Mouse (Mus musculus): ENCODE measurements around the gene Ctnnbl1. TPM values are rescaled to one million over a fixed set of nuclear protein-coding genes. Genes with fewer than 3 reads are reported as not detected.

Gene Ctnnbl1
- polyA plus RNA-seq, 1 experiment from 2014 or later: 54.7 TPM

- Histone ChIP-seq H3K27ac (ENCODE audit: low read length) (no peak overlapping the region), H3K4me1 (replicated peaks; ENCODE audit: control insufficient read depth, insufficient read depth, low read length) (no peaks in the 10 kb centered on the region), H3K4me3 (ENCODE audit: low read length) (no peak overlapping the region), H3K27me3 (ENCODE audit: control insufficient read depth, insufficient read depth, low read depth, low read length) (no peaks in the 10 kb centered on the region), H3K9me3 (ENCODE audit: control insufficient read depth, low read length) (no peaks in the 10 kb centered on the region), H3K4me2 (ENCODE audit: low read depth, low read length) (no peak overlapping the region), H3K9ac (ENCODE audit: low read length) (no peak overlapping the region), H3K36me3 (ENCODE audit: control insufficient read depth, insufficient read depth, low read length) (0 out of 2 replicates have a peak, but pooled peaks cover 3% of the 10 kb centered on the region)
- no peak for ATAC-seq (ENCODE audit: low read depth)
- WGBS: 51% methylated on average over 6 of the region's 6 CpGs
Measured at GRCm38 (mm10) chr2:157784238-157784637, 47.0 kb downstream of the Ctnnbl1 start.

GRCm38 (mm10) chr2:157784647-157785046 lies 47.4 kb downstream of the Ctnnbl1 start:
- Histone ChIP-seq H3K4me1 (replicated peaks; ENCODE audit: control insufficient read depth, insufficient read depth, low read length) (no peaks in the 10 kb centered on the region), H3K4me3 (ENCODE audit: low read length) (no peak overlapping the region), H3K36me3 (ENCODE audit: control insufficient read depth, insufficient read depth, low read length) (0 out of 2 replicates have a peak, but pooled peaks cover 3% of the 10 kb centered on the region), H3K27ac (ENCODE audit: low read length) (no peak overlapping the region), H3K27me3 (ENCODE audit: control insufficient read depth, insufficient read depth, low read depth, low read length) (no peaks in the 10 kb centered on the region), H3K4me2 (ENCODE audit: low read depth, low read length) (no peak overlapping the region), H3K9ac (ENCODE audit: low read length) (no peak overlapping the region), H3K9me3 (ENCODE audit: control insufficient read depth, low read length) (no peaks in the 10 kb centered on the region)
- no peak for ATAC-seq (ENCODE audit: low read depth)
- 58% methylated on average over 2 of the region's 2 CpGs for WGBS

GRCm38 (mm10) chr2:157789226-157789625 lies 52.0 kb downstream of the Ctnnbl1 start:
- Histone ChIP-seq H3K4me1 (replicated peaks; ENCODE audit: control insufficient read depth, insufficient read depth, low read length) (no peaks in the 10 kb centered on the region), H3K27ac (ENCODE audit: low read length) (no peak overlapping the region), H3K9ac (ENCODE audit: low read length) (no peak overlapping the region), H3K4me3 (ENCODE audit: low read length) (no peak overlapping the region), H3K4me2 (ENCODE audit: low read depth, low read length) (no peak overlapping the region), H3K9me3 (ENCODE audit: control insufficient read depth, low read length) (no peaks in the 10 kb centered on the region), H3K27me3 (ENCODE audit: control insufficient read depth, insufficient read depth, low read depth, low read length) (no peaks in the 10 kb centered on the region), H3K36me3 (ENCODE audit: control insufficient read depth, insufficient read depth, low read length) (peaks cover 4% of the 10 kb centered on the region; the same call in 1 of the 2 replicates)
- WGBS: 82% methylated on average over 7 of the region's 7 CpGs
- ATAC-seq (ENCODE audit: low read depth): no peak

- WGBS: 93% methylated on average over 8 of the region's 8 CpGs
- no peak overlapping the region for H3K4me3 ChIP-seq (ENCODE audit: low read length)
- no peak overlapping the region for H3K9ac ChIP-seq (ENCODE audit: low read length)
- H3K27ac ChIP-seq (ENCODE audit: low read length): no peak overlapping the region
- no peak overlapping the region for H3K4me2 ChIP-seq (ENCODE audit: low read depth, low read length)
- no peaks in the 10 kb centered on the region for H3K9me3 ChIP-seq (ENCODE audit: control insufficient read depth, low read length)
- H3K27me3 ChIP-seq (ENCODE audit: control insufficient read depth, insufficient read depth, low read depth, low read length): no peaks in the 10 kb centered on the region
- ATAC-seq (ENCODE audit: low read depth): no peak
- peaks cover 2% of the 10 kb centered on the region; the same call in 1 of the 2 replicates for H3K36me3 ChIP-seq (ENCODE audit: control insufficient read depth, insufficient read depth, low read length)
- no peaks in the 10 kb centered on the region for H3K4me1 ChIP-seq (replicated peaks; ENCODE audit: control insufficient read depth, insufficient read depth, low read length)
Measured at GRCm38 (mm10) chr2:157790836-157791495, 53.8 kb downstream of the Ctnnbl1 start.

- H3K9me3 ChIP-seq (ENCODE audit: control insufficient read depth, low read length): no peaks in the 10 kb centered on the region
- peaks cover 2% of the 10 kb centered on the region; the same call in 1 of the 2 replicates for H3K36me3 ChIP-seq (ENCODE audit: control insufficient read depth, insufficient read depth, low read length)
- no peaks in the 10 kb centered on the region for H3K4me1 ChIP-seq (replicated peaks; ENCODE audit: control insufficient read depth, insufficient read depth, low read length)
- WGBS: 86% methylated on average over 14 of the region's 14 CpGs
- H3K9ac ChIP-seq (ENCODE audit: low read length): no peak overlapping the region
- H3K27ac ChIP-seq (ENCODE audit: low read length): no peak overlapping the region
- no peak overlapping the region for H3K4me3 ChIP-seq (ENCODE audit: low read length)
- ATAC-seq (ENCODE audit: low read depth): no peak
- H3K27me3 ChIP-seq (ENCODE audit: control insufficient read depth, insufficient read depth, low read depth, low read length): no peaks in the 10 kb centered on the region
- no peak overlapping the region for H3K4me2 ChIP-seq (ENCODE audit: low read depth, low read length)
Measured at GRCm38 (mm10) chr2:157791528-157792162, 54.4 kb downstream of the Ctnnbl1 start.

GRCm38 (mm10) chr2:157792840-157793552 lies 55.8 kb downstream of the Ctnnbl1 start:
- H3K27me3 ChIP-seq (ENCODE audit: control insufficient read depth, insufficient read depth, low read depth, low read length): no peaks in the 10 kb centered on the region
- H3K27ac ChIP-seq (ENCODE audit: low read length): no peak overlapping the region
- WGBS: 83% methylated on average over 10 of the region's 10 CpGs
- no peaks in the 10 kb centered on the region for H3K4me1 ChIP-seq (replicated peaks; ENCODE audit: control insufficient read depth, insufficient read depth, low read length)
- H3K9me3 ChIP-seq (ENCODE audit: control insufficient read depth, low read length): no peaks in the 10 kb centered on the region
- H3K9ac ChIP-seq (ENCODE audit: low read length): no peak overlapping the region
- no peak overlapping the region for H3K4me3 ChIP-seq (ENCODE audit: low read length)
- H3K36me3 ChIP-seq (ENCODE audit: control insufficient read depth, insufficient read depth, low read length): peaks cover 2% of the 10 kb centered on the region; the same call in 1 of the 2 replicates
- no peak overlapping the region for H3K4me2 ChIP-seq (ENCODE audit: low read depth, low read length)
- ATAC-seq (ENCODE audit: low read depth): no peak

GRCm38 (mm10) chr2:157793851-157794332 lies 56.7 kb downstream of the Ctnnbl1 start:
- Histone ChIP-seq H3K4me1 (replicated peaks; ENCODE audit: control insufficient read depth, insufficient read depth, low read length) (no peaks in the 10 kb centered on the region), H3K9ac (ENCODE audit: low read length) (no peak overlapping the region), H3K4me2 (ENCODE audit: low read depth, low read length) (no peak overlapping the region), H3K27ac (ENCODE audit: low read length) (no peak overlapping the region), H3K27me3 (ENCODE audit: control insufficient read depth, insufficient read depth, low read depth, low read length) (no peaks in the 10 kb centered on the region), H3K9me3 (ENCODE audit: control insufficient read depth, low read length) (no peaks in the 10 kb centered on the region), H3K36me3 (ENCODE audit: control insufficient read depth, insufficient read depth, low read length) (peaks cover 2% of the 10 kb centered on the region; the same call in 1 of the 2 replicates), H3K4me3 (ENCODE audit: low read length) (no peak overlapping the region)
- WGBS: 79% methylated on average over 8 of the region's 8 CpGs
- no peak for ATAC-seq (ENCODE audit: low read depth)

GRCm38 (mm10) chr2:157795627-157796423 lies 58.6 kb downstream of the Ctnnbl1 start:
- no peaks in the 10 kb centered on the region for H3K4me1 ChIP-seq (replicated peaks; ENCODE audit: control insufficient read depth, insufficient read depth, low read length)
- H3K4me3 ChIP-seq (ENCODE audit: low read length): no peak overlapping the region
- WGBS: 92% methylated on average over 1 of the region's 1 CpGs
- H3K4me2 ChIP-seq (ENCODE audit: low read depth, low read length): no peak overlapping the region
- H3K36me3 ChIP-seq (ENCODE audit: control insufficient read depth, insufficient read depth, low read length): peaks cover 2% of the 10 kb centered on the region; the same call in 1 of the 2 replicates
- H3K27ac ChIP-seq (ENCODE audit: low read length): no peak overlapping the region
- no peaks in the 10 kb centered on the region for H3K9me3 ChIP-seq (ENCODE audit: control insufficient read depth, low read length)
- no peak overlapping the region for H3K9ac ChIP-seq (ENCODE audit: low read length)
- no peak for ATAC-seq (ENCODE audit: low read depth)
- H3K27me3 ChIP-seq (ENCODE audit: control insufficient read depth, insufficient read depth, low read depth, low read length): no peaks in the 10 kb centered on the region

All from lung, embryonic 16.5 days (tissue).